Mouse (Mus musculus) cerebellum, adult 2 months (tissue): ENCODE measurements around the gene Ltbp1. TPM values are rescaled to one million over a fixed set of nuclear protein-coding genes. Genes with fewer than 3 reads are reported as not detected.

Experiments
- DNase-seq, 2 experiments: peaks; one replicate each; pipeline ENCODE4 v3.0.0; 2021
- H3K27ac ChIP-seq: fragments of 200-500 bp; 2 replicates; pipeline ENCODE4 v1.5.1; 2012; ENCODE audit warnings: low read length, control low read depth, inconsistent platforms; ENCODE audit not compliant: insufficient read depth
- H3K27me3 ChIP-seq: fragments of 200-500 bp; 2 replicates; pipeline ENCODE4 v1.6.1; 2012; ENCODE audit warnings: inconsistent platforms, mild to moderate bottlenecking, low read length, moderate library complexity; ENCODE audit not compliant: control insufficient read depth, insufficient read depth
- H3K4me1 ChIP-seq: fragments of 200-500 bp; 2 replicates; pipeline ENCODE4 v1.6.1; 2011; ENCODE audit warnings: low read length; ENCODE audit not compliant: control insufficient read depth, insufficient read depth
- H3K4me3 ChIP-seq: fragments of 200-500 bp; replicated peaks from 2 replicates; pipeline ENCODE3; 2011; ENCODE audit warnings: mild to moderate bottlenecking, low read depth, low read length, control low read depth; ENCODE audit not compliant: insufficient read depth
- CTCF ChIP-seq: fragments of 200-500 bp; IDR thresholded peaks from 2 replicates; pipeline ENCODE4 v1.5.1; 2011; ENCODE audit warnings: low read depth, mild to moderate bottlenecking, control low read depth, low read length, moderate library complexity, borderline replicate concordance; ENCODE audit not compliant: insufficient read depth
- POLR2A ChIP-seq: fragments of 200-500 bp; IDR thresholded peaks from 2 replicates; pipeline ENCODE4 v1.6.1; 2011; ENCODE audit warnings: low read length, control low read depth, borderline replicate concordance; ENCODE audit not compliant: insufficient read depth
- WGBS: fragments of 180-500 bp; shearing (Covaris S2); methylation state at CpG from one replicate; pipeline ENCODE4 v1.1.7; 2018; 5-methylcytosine and 5-hydroxymethylcytosine counted together
- polyA plus RNA-seq: library from polyadenylated mRNA; depleted of rRNA; stranded (reverse); fragments of >200 nt; gene quantifications from 2 replicates; pipeline ENCODE4 v1.2.3, GENCODE M21; 2012

Ltbp1 gene
- polyA plus RNA-seq, 1 experiment = 1.8 TPM

GRCm38 (mm10) chr17:75258427-75258826, 253.1 kb downstream of the Ltbp1 start:
- no peaks in the 10 kb centered on the region for H3K4me1 ChIP-seq
- no peak for DNase-seq
- H3K4me3 ChIP-seq = no peak overlapping the region
- no peak for TF ChIP-seq CTCF
- TF ChIP-seq POLR2A = no peak
- WGBS = 84% methylated on average over 2 of the region's 2 CpGs
- H3K27me3 ChIP-seq = no peaks in the 10 kb centered on the region
- H3K27ac ChIP-seq = no peak overlapping the region

DNA sequence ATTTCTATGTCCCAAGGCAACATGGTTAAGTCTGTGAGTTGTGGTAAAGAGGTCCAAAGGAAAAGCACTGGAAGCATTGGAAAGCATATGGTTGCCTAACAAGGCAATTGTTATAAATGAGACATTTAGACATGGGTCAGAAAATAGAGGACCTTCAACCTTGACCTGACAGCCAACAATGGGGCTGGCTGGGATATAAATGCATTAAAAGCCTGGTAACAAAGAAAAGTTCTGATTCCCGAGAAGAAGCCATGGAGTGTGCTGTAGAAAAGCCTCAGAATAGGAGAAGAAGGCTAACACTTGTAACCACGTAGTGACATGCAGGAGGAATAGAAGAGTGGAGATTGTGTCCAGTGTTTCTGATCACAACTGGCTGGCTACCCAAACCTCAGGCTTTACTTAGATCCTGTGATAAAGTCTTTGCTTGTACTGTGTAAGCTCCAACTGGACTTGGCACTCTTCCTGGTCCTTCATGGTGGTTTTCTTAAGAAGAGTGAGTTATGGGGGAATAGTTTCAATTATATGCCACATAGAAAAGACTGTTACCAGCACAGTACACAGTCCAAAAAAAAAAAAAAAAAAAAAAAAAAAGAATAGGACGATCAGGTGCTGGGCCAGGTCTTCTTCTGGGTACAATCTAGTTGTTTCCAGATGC, 258.1 kb downstream of the Ltbp1 start:
- DNase-seq = no peak
- WGBS = 43% methylated on average over 3 of the region's 3 CpGs
- TF ChIP-seq POLR2A (no peak), CTCF (no peak)
- no peaks in the 10 kb centered on the region for H3K4me1 ChIP-seq
- H3K4me3 ChIP-seq = no peak overlapping the region
- no peak overlapping the region for H3K27ac ChIP-seq
- H3K27me3 ChIP-seq = no peaks in the 10 kb centered on the region

- DNase-seq = no peak
- WGBS = 35% methylated on average over 4 of the region's 4 CpGs
- H3K27ac ChIP-seq = no peak overlapping the region
- no peak overlapping the region for H3K4me3 ChIP-seq
- H3K4me1 ChIP-seq = no peaks in the 10 kb centered on the region
- no peaks in the 10 kb centered on the region for H3K27me3 ChIP-seq
- no peak for TF ChIP-seq POLR2A
- no peak for TF ChIP-seq CTCF
Measured at GRCm38 (mm10) chr17:75268506-75268905, 263.1 kb downstream of the Ltbp1 start.

- Histone ChIP-seq H3K4me1 (no peaks in the 10 kb centered on the region), H3K4me3 (no peak overlapping the region), H3K27me3 (no peaks in the 10 kb centered on the region), H3K27ac (no peak overlapping the region)
- 87% methylated on average over 3 of the region's 3 CpGs for WGBS
- DNase-seq = no peak
- TF ChIP-seq CTCF (no peak), POLR2A (no peak)
Measured at GRCm38 (mm10) chr17:75272446-75272845, 267.1 kb downstream of the Ltbp1 start.

GRCm38 (mm10) chr17:75273272-75273671, 267.9 kb downstream of the Ltbp1 start:
- TF ChIP-seq CTCF (no peak), POLR2A (no peak)
- 44% methylated on average over 1 of the region's 1 CpGs for WGBS

DNA sequence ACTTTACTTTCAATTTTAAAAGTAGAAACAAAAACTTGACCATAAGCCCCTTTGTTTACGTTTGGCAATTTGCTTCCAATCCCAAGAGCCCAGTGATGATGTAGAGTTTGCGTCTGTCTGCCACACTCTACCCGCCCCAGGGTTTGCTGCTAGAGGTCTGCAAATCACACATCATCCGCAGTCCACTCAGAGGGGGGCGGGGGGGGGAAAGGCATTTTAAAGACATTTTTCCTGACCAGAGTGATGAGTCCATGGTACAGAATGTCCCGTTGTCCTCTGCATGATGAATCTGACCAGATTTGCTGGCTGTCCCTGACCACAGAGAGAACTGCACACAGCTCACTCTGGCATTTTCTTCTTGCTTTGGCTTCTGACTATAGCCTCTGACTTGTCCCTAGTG, 269.9 kb downstream of the Ltbp1 start:
- no peaks in the 10 kb centered on the region for H3K27me3 ChIP-seq
- 84% methylated on average over 6 of the region's 6 CpGs for WGBS

More at GRCm38 (mm10) chr17:75273272-75273671, 267.9 kb downstream of the Ltbp1 start:
- Histone ChIP-seq H3K4me1 (no peaks in the 10 kb centered on the region), H3K4me3 (no peak overlapping the region), H3K27me3 (no peaks in the 10 kb centered on the region), H3K27ac (no peak overlapping the region)
- no peak for DNase-seq

GRCm38 (mm10) chr17:75278106-75278505, 272.7 kb downstream of the Ltbp1 start:
- H3K27me3 ChIP-seq = no peaks in the 10 kb centered on the region
- DNase-seq = no peak
- no peak overlapping the region for H3K27ac ChIP-seq
- TF ChIP-seq CTCF = no peak
- no peak for TF ChIP-seq POLR2A
- H3K4me1 ChIP-seq = no peaks in the 10 kb centered on the region
- WGBS = 81% methylated on average over 1 of the region's 1 CpGs
- H3K4me3 ChIP-seq = no peak overlapping the region

More for the DNA sequence above, 269.9 kb downstream of the Ltbp1 start:
- Histone ChIP-seq H3K4me3 (no peak overlapping the region), H3K27ac (no peak overlapping the region), H3K4me1 (no peaks in the 10 kb centered on the region)
- TF ChIP-seq POLR2A (no peak), CTCF (no peak)
- DNase-seq = no peak

- TF ChIP-seq POLR2A (no peak), CTCF (no peak)
- Histone ChIP-seq H3K27ac (no peak overlapping the region), H3K27me3 (no peaks in the 10 kb centered on the region), H3K4me3 (no peak overlapping the region), H3K4me1 (no peaks in the 10 kb centered on the region)
- 37% methylated on average over 6 of the region's 6 CpGs for WGBS
- DNase-seq = no peak
Measured at GRCm38 (mm10) chr17:75278561-75278960, 273.2 kb downstream of the Ltbp1 start.
